Mouse (Mus musculus): ENCODE results near the gene Calhm2. TPM values are rescaled to one million over a fixed set of nuclear protein-coding genes. Genes with fewer than 3 reads are reported as not detected.

Gene Calhm2
- polyA plus RNA-seq, 1 experiment from 2014 or later: 1.5 TPM

Other genes starting within 250 kb of the Calhm2 start
- gene Ina, start 123.6 kb downstream of the Calhm2 start, polyA plus RNA-seq (2015; fragmentation: Nextera tagmentation; extraction: Ambion mirVana): 589 and 592 TPM in 2 replicates
- 87.7 and 90.5 TPM in 2 replicates for gene Nt5c2, start 123.1 kb downstream of the Calhm2 start, polyA plus RNA-seq (2015; fragmentation: Nextera tagmentation; extraction: Ambion mirVana)
- gene Pcgf6, start 87.4 kb downstream of the Calhm2 start, polyA plus RNA-seq (2015; fragmentation: Nextera tagmentation; extraction: Ambion mirVana): 30.9 and 33.5 TPM in 2 replicates
- gene Taf5, start 70.5 kb downstream of the Calhm2 start, polyA plus RNA-seq (2015; fragmentation: Nextera tagmentation; extraction: Ambion mirVana): 6.4 and 6.6 TPM in 2 replicates
- gene Usmg5, start 47.6 kb downstream of the Calhm2 start, polyA plus RNA-seq (2015; fragmentation: Nextera tagmentation; extraction: Ambion mirVana): 1,240 and 1,355 TPM in 2 replicates
- gene Pdcd11, start 47.5 kb downstream of the Calhm2 start, polyA plus RNA-seq (2015; fragmentation: Nextera tagmentation; extraction: Ambion mirVana): 6.6 and 6.8 TPM in 2 replicates
- gene Calhm1, start 6.0 kb upstream of the Calhm2 start, polyA plus RNA-seq (2015; fragmentation: Nextera tagmentation; extraction: Ambion mirVana): not detected in 2 replicates
- not detected in 2 replicates for gene Calhm3, start 19.5 kb upstream of the Calhm2 start, polyA plus RNA-seq (2015; fragmentation: Nextera tagmentation; extraction: Ambion mirVana)
- gene Neurl1a, start 40.5 kb upstream of the Calhm2 start, polyA plus RNA-seq (2015; fragmentation: Nextera tagmentation; extraction: Ambion mirVana): 14.8 and 15.0 TPM in 2 replicates